Mouse (Mus musculus): ENCODE measurements around the gene Med15. TPM values are rescaled to one million over a fixed set of nuclear protein-coding genes. Genes with fewer than 3 reads are reported as not detected.
"Not testable (repeated sequence)": the region's sequence is repeated elsewhere in the genome, so short reads cannot be mapped to it uniquely, and the experiment has no call there.

Gene Med15
- 61.4 and 67.1 TPM in 2 replicates for total RNA-seq (2015)
- 28.6 and 49.3 TPM in 2 replicates for total RNA-seq (2017)

- no peak for ATAC-seq (ENCODE audit: poor library complexity, severe bottlenecking)
Observed at GRCm38 (mm10) chr16:17732841-17733340, at the start of gene Med15. Gene Med15, minus strand, starts transcription at chr16:17732891.

GRCm38 (mm10) chr16:17779692-17780091, 47.0 kb upstream of the Med15 start:
- no peak for ATAC-seq (ENCODE audit: poor library complexity, severe bottlenecking)

- ATAC-seq (ENCODE audit: poor library complexity, severe bottlenecking) = no peak
Observed at GRCm38 (mm10) chr16:17778223-17778622, 45.5 kb upstream of the Med15 start.

- no peak for ATAC-seq (ENCODE audit: poor library complexity, severe bottlenecking)
Observed at GRCm38 (mm10) chr16:17776828-17777227, 44.1 kb upstream of the Med15 start.

GRCm38 (mm10) chr16:17771117-17771865, 38.6 kb upstream of the Med15 start:
- ATAC-seq (ENCODE audit: poor library complexity, severe bottlenecking) = no peak

GRCm38 (mm10) chr16:17768834-17769233, 36.1 kb upstream of the Med15 start:
- ATAC-seq (ENCODE audit: poor library complexity, severe bottlenecking) = no peak

GRCm38 (mm10) chr16:17764108-17764511, 31.4 kb upstream of the Med15 start:
- ATAC-seq (ENCODE audit: poor library complexity, severe bottlenecking) = no peak

- ATAC-seq (ENCODE audit: poor library complexity, severe bottlenecking) = no peak
Observed at GRCm38 (mm10) chr16:17761074-17761473, 28.4 kb upstream of the Med15 start.

- ATAC-seq (ENCODE audit: poor library complexity, severe bottlenecking) = peak; percentile 33; the same call in 1 of the 2 replicates
Observed at GRCm38 (mm10) chr16:17760657-17761056, 28.0 kb upstream of the Med15 start.

GRCm38 (mm10) chr16:17759813-17760321, 27.2 kb upstream of the Med15 start:
- peak; percentile 57 for ATAC-seq (ENCODE audit: poor library complexity, severe bottlenecking)

GRCm38 (mm10) chr16:17759344-17759773, 26.7 kb upstream of the Med15 start, which contains the start of gene Klhl22:
Gene Klhl22, plus strand, starts transcription at chr16:17759618.
- peak; percentile 89 for ATAC-seq (ENCODE audit: poor library complexity, severe bottlenecking)

GRCm38 (mm10) chr16:17758902-17759301, 26.2 kb upstream of the Med15 start:
- ATAC-seq (ENCODE audit: poor library complexity, severe bottlenecking) = peak; percentile 29; the same call in 1 of the 2 replicates

GRCm38 (mm10) chr16:17757756-17758155, 25.1 kb upstream of the Med15 start:
- ATAC-seq (ENCODE audit: poor library complexity, severe bottlenecking) = no peak

- no peak for ATAC-seq (ENCODE audit: poor library complexity, severe bottlenecking)
Observed at GRCm38 (mm10) chr16:17753686-17754085, 21.0 kb upstream of the Med15 start.

GRCm38 (mm10) chr16:17753001-17753400, 20.3 kb upstream of the Med15 start:
- no peak for ATAC-seq (ENCODE audit: poor library complexity, severe bottlenecking)

- no peak for ATAC-seq (ENCODE audit: poor library complexity, severe bottlenecking)
Observed at GRCm38 (mm10) chr16:17745067-17745466, 12.4 kb upstream of the Med15 start.

- no peak for ATAC-seq (ENCODE audit: poor library complexity, severe bottlenecking)
Observed at GRCm38 (mm10) chr16:17744536-17744935, 11.8 kb upstream of the Med15 start.

- ATAC-seq (ENCODE audit: poor library complexity, severe bottlenecking) = no peak
Observed at GRCm38 (mm10) chr16:17743279-17743678, 10.6 kb upstream of the Med15 start.

- no peak for ATAC-seq (ENCODE audit: poor library complexity, severe bottlenecking)
Observed at GRCm38 (mm10) chr16:17742810-17743209, 10.1 kb upstream of the Med15 start.

- ATAC-seq (ENCODE audit: poor library complexity, severe bottlenecking) = no peak
Observed at GRCm38 (mm10) chr16:17740080-17740479, 7.4 kb upstream of the Med15 start.

- ATAC-seq (ENCODE audit: poor library complexity, severe bottlenecking) = no peak
Observed at GRCm38 (mm10) chr16:17736156-17736555, 3.5 kb upstream of the Med15 start.

GRCm38 (mm10) chr16:17734872-17735271, 2.2 kb upstream of the Med15 start:
- not testable (repeated sequence) for ATAC-seq (ENCODE audit: poor library complexity, severe bottlenecking)

Measured in megakaryocyte, adult 5-6 weeks (primary cell).